Mouse (Mus musculus): ENCODE data around the gene Faim.

- TF ChIP-seq CTCF (IDR thresholded peaks at IDR 0.05; ENCODE audit: low read depth, low read length) = no peak
- no peak for TF ChIP-seq GATA1 (IDR thresholded peaks at IDR 0.05; ENCODE audit: borderline replicate concordance, low read length)
- no peak for TF ChIP-seq TAL1 (conservative IDR thresholded peaks at IDR 0.05; ENCODE audit: low read depth, low read length)
- no peak for TF ChIP-seq POLR2AphosphoS5 (IDR thresholded peaks at IDR 0.05; ENCODE audit: insufficient replicate concordance, low read depth, low read length)
- TF ChIP-seq GATA2 (IDR thresholded peaks at IDR 0.05; ENCODE audit: borderline replicate concordance, low read depth, low read length) = no peak
Measured at GRCm38 (mm10) chr9:99041994-99042393, 55.8 kb downstream of the Faim start.
